Comparison of ENCODE assay signal across 16 mouse cellular contexts in the genomic region with DNA sequence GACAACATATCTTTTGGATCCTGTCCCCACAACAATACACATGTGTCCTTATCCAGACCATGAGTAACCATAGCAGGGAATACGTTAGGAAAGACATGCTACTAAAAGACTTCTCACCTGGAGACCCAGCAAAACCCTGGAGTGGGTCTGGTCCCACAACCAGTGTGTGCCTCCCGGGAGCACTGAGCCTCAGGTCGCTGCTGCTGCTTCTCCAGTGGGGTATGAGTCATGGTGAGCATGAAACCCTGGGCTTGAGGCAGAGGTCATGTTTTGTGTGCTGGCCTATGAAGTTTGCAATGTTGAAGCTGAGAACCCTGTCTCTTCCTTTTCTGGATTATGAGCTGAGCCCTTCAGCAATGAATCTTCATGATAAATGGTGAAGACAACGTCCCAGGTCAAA. TPM values are rescaled to one million over a fixed set of nuclear protein-coding genes. Genes with fewer than 3 reads are reported as not detected.
DNase-seq lines count a peak whose midpoint lies in the region; ATAC-seq and TF ChIP-seq lines count a peak whose summit lies in the region.
"Had no signal": no experiment of that assay in that cellular context is flagged by ENCODE, and none has a peak within 500 bp of the region (broad histone marks: within the 10 kb centered on the region; RNA-seq: fewer than 3 reads in every experiment).

No protein-coding gene starts in this region.

- no peak overlapping the region for H3K4me2 ChIP-seq in heart, postnatal 0 days (ENCODE audit: low read depth, low read length)
- H3K4me2 ChIP-seq in liver, postnatal 0 days (ENCODE audit: low read depth, low read length), result no peak overlapping the region
- H3K4me2 ChIP-seq in liver, embryonic 12.5 days, result no peak overlapping the region
- H3K4me2 ChIP-seq: midbrain, embryonic 15.5 days had no signal

- no peaks in the 10 kb centered on the region for H3K36me3 ChIP-seq in heart, postnatal 0 days (replicated peaks; ENCODE audit: control insufficient read depth, insufficient read depth, low read length)
- H3K36me3 ChIP-seq in liver, postnatal 0 days (replicated peaks; ENCODE audit: insufficient read depth, low read length), result no peaks in the 10 kb centered on the region
- no peaks in the 10 kb centered on the region for H3K36me3 ChIP-seq in liver, embryonic 12.5 days
- H3K36me3 ChIP-seq: midbrain, embryonic 15.5 days had no signal

- H3K9me3 ChIP-seq in heart, postnatal 0 days (replicated peaks; ENCODE audit: control insufficient read depth, low read length), result no peaks in the 10 kb centered on the region
- H3K9me3 ChIP-seq in liver, postnatal 0 days (ENCODE audit: low read length), result no peaks in the 10 kb centered on the region
- no peaks in the 10 kb centered on the region for H3K9me3 ChIP-seq in liver, embryonic 12.5 days (replicated peaks)
- H3K9me3 ChIP-seq: midbrain, embryonic 15.5 days had no signal

- no peak for TF ChIP-seq CTCF in heart, postnatal 0 days (IDR thresholded peaks at IDR 0.05; ENCODE audit: low read depth)
- no peak for TF ChIP-seq CTCF in liver, postnatal 0 days (IDR thresholded peaks at IDR 0.05; ENCODE audit: low read depth)

- DNase-seq in adrenal gland, postnatal 10 days, result peak; percentile 21
- no peak for DNase-seq in adrenal gland, postnatal 25 days
- DNase-seq in heart, postnatal 0 days (ENCODE audit: low spot score), result no peak
- DNase-seq in heart, postnatal 25 days (ENCODE audit: low spot score), result no peak
- no peak for DNase-seq in liver, postnatal 0 days
- no peak for DNase-seq in thymus, postnatal 36 days
- DNase-seq: cerebellum, adult 18-20 months; cerebellum, postnatal 36 days; left cerebral cortex, postnatal 4 days; lung, adult 18-20 months; thymus, adult 18-20 months had no signal

- H3K9ac ChIP-seq in heart, postnatal 0 days (replicated peaks; ENCODE audit: low read depth, low read length), result no peak overlapping the region
- H3K9ac ChIP-seq in liver, postnatal 0 days (replicated peaks), result no peak overlapping the region
- no peak overlapping the region for H3K9ac ChIP-seq in liver, embryonic 12.5 days
- H3K9ac ChIP-seq: midbrain, embryonic 15.5 days had no signal

- intact Hi-C loops in heart, postnatal 25 days (cut with DNase I), result loop anchor here (2.0 kb wide), 1 partner anchor 15 kb away; a partner anchor contains a TSS

- no peak overlapping the region for H3K4me3 ChIP-seq in heart, postnatal 0 days (ENCODE audit: low read depth, low read length)
- no peak overlapping the region for H3K4me3 ChIP-seq in liver, postnatal 0 days (ENCODE audit: low read depth, low read length)
- H3K4me3 ChIP-seq in liver, embryonic 12.5 days, result no peak overlapping the region
- H3K4me3 ChIP-seq in brown adipose tissue, adult 24 weeks (ENCODE audit: insufficient read depth, low read depth, low read length), result no peak overlapping the region
- H3K4me3 ChIP-seq: layer of hippocampus, adult 2 months; midbrain, embryonic 15.5 days had no signal

- TF ChIP-seq EP300 in heart, postnatal 0 days (IDR thresholded peaks at IDR 0.05; ENCODE audit: low read depth), result no peak
- TF ChIP-seq EP300 in liver, postnatal 0 days (IDR thresholded peaks at IDR 0.05; ENCODE audit: low read depth), result no peak

- no peaks in the 10 kb centered on the region for H3K27me3 ChIP-seq in heart, postnatal 0 days (ENCODE audit: control insufficient read depth, insufficient read depth, low read length)
- H3K27me3 ChIP-seq in liver, postnatal 0 days (ENCODE audit: insufficient read depth, low read length), result no peaks in the 10 kb centered on the region
- H3K27me3 ChIP-seq in liver, embryonic 12.5 days (replicated peaks), result 0 out of 2 replicates have a peak, but pooled peaks cover 3% of the 10 kb centered on the region
- H3K27me3 ChIP-seq: midbrain, embryonic 15.5 days had no signal

- no peak for ATAC-seq in heart, postnatal 0 days (ENCODE audit: insufficient read depth, low read depth)
- peak; percentile 23; the same call in 1 of the 2 replicates for ATAC-seq in liver, postnatal 0 days
- no peak for ATAC-seq in liver, embryonic 12.5 days
- ATAC-seq: forebrain, embryonic 16.5 days; midbrain, embryonic 15.5 days had no signal

- no peaks in the 10 kb centered on the region; the same call in 1 of the 2 replicates for H3K4me1 ChIP-seq in heart, postnatal 0 days (ENCODE audit: control insufficient read depth, insufficient read depth)
- H3K4me1 ChIP-seq in liver, postnatal 0 days (ENCODE audit: insufficient read depth), result peaks cover 7% of the 10 kb centered on the region
- H3K4me1 ChIP-seq in liver, embryonic 12.5 days, result no peaks in the 10 kb centered on the region
- peaks cover 16% of the 10 kb centered on the region; the same call in 1 of the 2 replicates for H3K4me1 ChIP-seq in brown adipose tissue, adult 24 weeks (ENCODE audit: control insufficient read depth, insufficient read depth, insufficient read length, low read length)
- H3K4me1 ChIP-seq: midbrain, embryonic 15.5 days had no signal

- peak overlapping the region; percentile 36 for H3K27ac ChIP-seq in heart, postnatal 0 days (ENCODE audit: low read depth)
- H3K27ac ChIP-seq in liver, postnatal 0 days (ENCODE audit: low read depth), result peak overlapping the region; percentile 62; the same call in 1 of the 2 replicates
- H3K27ac ChIP-seq in liver, embryonic 12.5 days, result no peak overlapping the region
- peak overlapping the region; percentile 10; the same call in 1 of the 2 replicates for H3K27ac ChIP-seq in brown adipose tissue, adult 24 weeks (replicated peaks; ENCODE audit: low read depth, low read length)
- H3K27ac ChIP-seq: layer of hippocampus, adult 2 months; midbrain, embryonic 15.5 days had no signal

- 55% methylated on average over 4 of the region's 4 CpGs for WGBS in heart, postnatal 0 days
- 66% methylated on average over 4 of the region's 4 CpGs for WGBS in liver, postnatal 0 days (ENCODE audit: insufficient replicate concordance)
- 58% methylated on average over 4 of the region's 4 CpGs for WGBS in liver, embryonic 12.5 days (ENCODE audit: insufficient replicate concordance)

RNA-seq across cellular contexts. Expression of a gene that starts 13.1 kb away (rescaled TPM):
- total RNA-seq in adrenal gland, postnatal 10 days (2021), result 1 to 10 TPM; 6.1 to 9.9 TPM
- total RNA-seq in adrenal gland, postnatal 25 days (2021), result 14.9 and 16.9 TPM in 2 replicates
- 1.6 and 4.3 TPM in 2 replicates for total RNA-seq in heart, postnatal 0 days (2014; rRNA removed; ENCODE audit: low replicate concordance)
- 3.9 and 4.7 TPM in 2 replicates for polyA plus RNA-seq in heart, postnatal 0 days (2015; fragmentation: Nextera tagmentation; extraction: Ambion mirVana)
- 1 to 10 TPM; 3.6 to 4.6 TPM for total RNA-seq in heart, postnatal 25 days (2021)
- polyA plus RNA-seq in liver, postnatal 0 days (2015; fragmentation: Nextera tagmentation; extraction: Ambion mirVana), result 1.1 and 1.5 TPM in 2 replicates
- polyA plus RNA-seq in liver, embryonic 12.5 days (2016; fragmentation: Nextera tagmentation; extraction: Ambion mirVana), result 2.5 and 2.9 TPM in 2 replicates
- 2.0 and 3.0 TPM in 2 replicates for polyA plus RNA-seq in brown adipose tissue, adult 24 weeks (2012; ENCODE audit: insufficient read depth, insufficient read length, missing spikeins)

RNA-seq across cellular contexts. Expression of a gene that starts 15.3 kb away (rescaled TPM):
- 10 to 100 TPM; 15.2 to 34.8 TPM for total RNA-seq in adrenal gland, postnatal 10 days (2021)
- total RNA-seq in adrenal gland, postnatal 25 days (2021), result 27.6 and 33.6 TPM in 2 replicates
- 16.1 and 27.9 TPM in 2 replicates for total RNA-seq in heart, postnatal 0 days (2014; rRNA removed; ENCODE audit: low replicate concordance)
- 17.3 and 20.7 TPM in 2 replicates for polyA plus RNA-seq in heart, postnatal 0 days (2015; fragmentation: Nextera tagmentation; extraction: Ambion mirVana)
- 10 to 100 TPM; 21.8 to 22.0 TPM for total RNA-seq in heart, postnatal 25 days (2021)
- polyA plus RNA-seq in liver, postnatal 0 days (2015; fragmentation: Nextera tagmentation; extraction: Ambion mirVana), result 4.7 and 6.7 TPM in 2 replicates
- polyA plus RNA-seq in liver, embryonic 12.5 days (2016; fragmentation: Nextera tagmentation; extraction: Ambion mirVana), result 3.7 and 4.8 TPM in 2 replicates
- 7.3 and 12.5 TPM in 2 replicates for polyA plus RNA-seq in brown adipose tissue, adult 24 weeks (2012; ENCODE audit: insufficient read depth, insufficient read length, missing spikeins)
